Mouse (Mus musculus): Measurements from ENCODE around the gene Cntnap2.

GRCm38 (mm10) chr6:47012933-47013332 is 1953.8 kb downstream of the Cntnap2 start:
- TF ChIP-seq CTCF (IDR thresholded peaks at IDR 0.05; ENCODE audit: low read depth, low read length) (no peak), POLR2A (IDR thresholded peaks at IDR 0.05; ENCODE audit: borderline replicate concordance, low read depth, low read length) (no peak)
